Mouse (Mus musculus): Measurements from ENCODE around the gene Arhgap8. TPM values are rescaled to one million over a fixed set of nuclear protein-coding genes. Genes with fewer than 3 reads are reported as not detected.
A peak's percentile ranks its signal among the peaks of the same experiment; 100 is the strongest.

The Arhgap8 gene
- total RNA-seq, 1 experiment from 2014 or later, result 1.2 TPM

DNA sequence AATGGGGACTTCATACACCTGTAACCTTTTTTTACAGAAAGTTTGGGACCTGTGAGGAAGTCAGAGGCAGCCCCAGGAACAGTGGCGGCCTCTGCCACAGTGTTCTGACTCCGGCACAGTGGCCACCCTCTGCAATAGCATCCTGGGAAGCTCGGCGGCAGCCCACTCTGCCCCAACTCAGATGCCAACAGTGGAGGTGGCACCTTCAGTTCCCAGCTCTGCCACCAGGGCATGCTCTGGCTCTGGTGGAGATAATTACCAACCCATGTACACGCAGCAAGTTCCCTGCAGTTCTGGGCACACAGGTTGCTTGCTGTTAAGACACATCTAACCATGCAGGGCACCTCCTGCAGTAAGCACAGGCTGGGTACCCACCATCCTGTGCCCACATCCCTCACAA lies 80.3 kb downstream of the Arhgap8 start:
- peak; percentile 48 for DNase-seq

DNA sequence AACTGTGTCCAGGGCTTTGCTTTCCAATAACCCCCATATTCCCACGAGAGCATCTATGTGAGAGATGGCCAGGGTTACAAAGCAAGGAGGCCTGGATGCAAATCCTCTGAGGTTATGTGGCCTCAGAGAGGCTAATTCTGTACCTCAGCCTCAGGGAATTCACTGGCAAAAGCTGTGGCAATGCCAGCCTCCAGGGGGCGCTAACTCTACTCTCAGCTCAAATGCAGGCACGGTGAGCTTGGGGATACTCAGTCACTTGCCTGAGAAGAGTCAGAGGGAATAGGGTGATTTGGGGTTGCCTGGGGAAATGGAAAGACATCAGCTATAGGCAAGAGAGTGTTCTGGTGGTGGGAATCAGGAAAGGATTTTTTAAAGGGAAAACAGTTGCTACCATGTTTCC lies 83.8 kb downstream of the Arhgap8 start:
- peak; percentile 82 for DNase-seq

DNA sequence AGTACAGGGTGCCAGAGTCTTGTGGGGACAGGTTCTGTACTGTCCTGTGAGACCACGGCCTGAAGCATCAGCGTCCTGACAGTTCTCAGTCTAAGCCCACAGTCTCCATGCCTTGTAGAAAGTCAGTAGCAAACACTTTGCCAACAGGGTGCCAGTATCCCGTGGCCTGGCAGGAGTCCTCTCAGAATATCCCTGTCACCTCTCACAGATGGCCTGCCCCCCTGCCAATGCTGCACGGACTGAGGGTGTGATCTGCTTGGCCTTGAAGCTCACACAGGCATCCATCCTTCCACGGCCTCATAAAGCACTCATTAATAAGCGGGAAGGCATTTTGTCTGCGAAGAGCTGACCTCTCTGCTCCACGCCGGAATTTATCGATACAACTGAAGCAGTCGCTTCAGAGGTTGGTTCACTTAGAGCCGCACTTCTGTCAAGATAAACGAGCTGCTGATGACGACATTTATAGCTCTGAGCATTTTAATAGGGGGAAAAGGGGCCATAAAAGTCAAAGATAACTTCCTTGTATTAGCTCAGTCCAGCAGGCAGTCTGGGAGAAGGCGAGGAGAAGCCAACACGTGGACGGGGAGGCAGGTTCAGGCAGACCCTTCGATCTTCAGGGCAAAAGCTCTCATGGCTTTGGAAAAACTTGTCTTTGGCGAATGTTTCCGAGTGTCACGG lies 89.6 kb downstream of the Arhgap8 start:
- DNase-seq, result no peak

DNA sequence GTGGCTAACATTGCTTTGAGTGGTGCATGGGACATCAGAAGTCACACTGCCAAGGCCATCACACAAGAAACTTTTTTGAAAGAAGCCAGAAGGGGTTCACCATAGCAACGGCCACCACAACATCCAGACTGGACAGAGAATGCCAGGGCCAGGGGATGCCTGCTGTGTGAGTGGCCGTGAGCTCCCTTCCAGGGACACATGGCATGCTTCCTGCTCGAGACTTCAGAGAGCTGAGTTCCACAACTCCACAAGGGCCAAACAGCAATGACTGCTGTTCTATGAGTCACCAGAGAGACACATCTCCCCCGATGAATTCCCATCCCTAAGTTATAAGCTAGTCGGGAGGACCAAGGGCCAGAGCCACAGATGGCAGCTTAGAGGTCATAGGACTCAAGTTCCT lies 91.3 kb downstream of the Arhgap8 start:
- DNase-seq, result peak; percentile 66

DNA sequence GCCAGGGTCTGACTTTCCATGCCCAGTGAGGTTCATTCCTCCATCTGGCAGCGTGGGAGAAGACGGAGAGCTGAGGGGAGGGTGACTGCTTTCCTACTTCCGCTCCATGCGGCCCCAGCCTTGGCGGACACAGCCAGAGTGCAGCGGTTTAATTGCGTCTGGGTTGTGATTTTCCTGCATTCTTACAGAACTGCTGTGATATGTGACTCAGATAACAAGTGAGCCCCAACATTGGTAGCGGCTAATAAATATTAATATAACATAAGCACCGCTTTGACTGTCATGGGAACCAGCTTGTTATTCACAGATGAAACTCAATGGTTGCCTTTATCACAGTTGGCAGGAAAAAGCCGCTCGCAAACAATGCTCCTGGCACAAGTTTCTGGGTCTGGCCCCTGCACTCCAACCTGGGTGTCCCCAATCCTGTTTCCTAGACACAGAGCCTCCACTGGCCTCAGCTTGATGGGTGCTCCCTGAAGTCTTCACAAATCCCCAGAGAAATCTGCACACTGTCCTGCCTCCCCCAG lies 93.0 kb downstream of the Arhgap8 start:
- no peak for DNase-seq

DNA sequence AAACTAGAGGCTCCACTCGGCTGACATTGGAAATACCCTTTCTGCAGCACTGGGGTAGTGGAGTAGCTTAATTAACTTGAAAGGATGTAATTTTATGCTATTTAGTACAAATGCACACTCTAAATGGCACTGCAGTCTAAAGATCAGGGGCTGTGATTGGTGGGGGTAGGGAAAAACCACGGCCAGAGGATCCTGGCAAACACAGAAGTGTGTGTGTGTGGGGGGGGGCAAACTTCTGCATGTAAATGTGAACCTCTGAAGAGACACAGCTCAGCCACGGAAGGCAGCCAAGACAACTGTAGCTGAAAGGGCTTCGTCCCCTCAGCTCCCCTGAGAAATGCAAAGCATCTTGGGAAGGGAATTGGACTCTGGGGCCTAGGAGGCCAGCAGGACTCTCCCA lies 95.3 kb downstream of the Arhgap8 start:
- no peak for DNase-seq

DNA sequence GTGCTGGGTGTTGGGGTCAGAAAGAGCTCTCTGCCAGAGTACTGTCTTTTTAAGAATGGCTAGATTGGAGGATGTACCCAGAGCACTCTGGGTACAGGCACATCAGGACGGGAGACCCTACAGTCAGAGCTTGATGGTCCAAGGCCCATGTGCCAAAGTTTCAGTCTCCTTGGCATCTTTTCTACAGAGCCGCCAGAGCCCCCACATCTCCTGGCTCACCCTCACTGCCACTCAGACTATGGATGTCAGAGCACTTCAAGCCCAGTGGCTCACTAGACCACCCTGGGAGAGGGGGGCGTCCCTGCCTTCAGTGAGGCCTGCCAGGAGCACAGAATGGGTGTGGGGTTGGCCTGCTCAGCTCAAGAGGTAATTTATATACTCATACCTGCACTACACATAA lies 97.7 kb downstream of the Arhgap8 start:
- no peak for DNase-seq

DNA sequence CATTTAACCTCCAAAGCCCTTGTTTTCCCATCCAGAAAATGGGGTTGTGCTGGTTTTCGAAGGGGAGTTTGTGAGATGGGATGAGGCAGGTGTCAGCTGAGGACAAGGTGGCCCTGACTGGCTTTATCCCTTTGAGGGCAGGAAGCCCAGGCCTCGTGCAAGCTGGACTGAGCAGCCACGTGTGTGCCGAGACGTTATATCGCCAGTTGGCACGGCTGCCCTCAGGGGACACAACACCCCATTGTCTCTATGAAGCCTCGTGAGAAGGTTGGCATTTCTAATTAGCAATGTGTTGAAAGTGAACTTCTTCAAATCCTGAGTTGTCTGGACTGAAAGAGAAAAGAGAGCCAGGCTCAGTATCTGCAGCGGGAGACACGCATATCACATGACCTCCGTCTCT lies 98.4 kb downstream of the Arhgap8 start:
- DNase-seq, result no peak

DNA sequence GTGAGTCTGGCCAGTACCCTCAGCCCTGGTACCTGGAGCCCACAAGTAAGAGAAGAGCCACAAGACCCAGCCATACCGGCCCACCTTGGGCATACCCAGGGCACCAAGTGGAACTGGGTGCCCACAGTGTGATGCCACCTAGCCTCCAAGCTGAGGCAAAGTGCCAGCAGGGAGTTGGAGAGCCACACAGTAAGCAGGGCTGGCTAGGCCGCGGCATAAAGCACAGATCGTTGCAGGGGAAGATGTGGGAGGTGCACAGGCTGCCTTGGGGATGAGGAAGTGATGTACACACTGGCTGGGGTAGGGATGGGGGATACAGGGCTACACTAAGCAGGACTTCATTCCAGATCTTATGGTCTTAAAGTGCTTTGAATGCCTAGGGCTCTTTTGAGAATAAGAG lies 101.0 kb downstream of the Arhgap8 start:
- no peak for DNase-seq

Other genes with a start within 250 kb of the Arhgap8 start
- gene Rtl6, start 162.2 kb upstream of the Arhgap8 start, total RNA-seq (2021), result 6.3 and 7.2 TPM in 2 replicates
- 7.1 and 8.7 TPM in 2 replicates for gene Prr5, start 50.4 kb upstream of the Arhgap8 start, total RNA-seq (2021)
- gene Phf21b, start 136.0 kb downstream of the Arhgap8 start, total RNA-seq (2021), result 2.3 and 3.6 TPM in 2 replicates
- 0.30 TPM in 2 replicates for gene Gm29666, start 200.0 kb downstream of the Arhgap8 start, total RNA-seq (2021)
- 30.9 and 33.1 TPM in 2 replicates for gene Nup50, start 203.4 kb downstream of the Arhgap8 start, total RNA-seq (2021)